Mouse (Mus musculus) natural killer cell, adult 2 months (primary cell): ENCODE results near the gene Ager.

Experiments
- DNase-seq, 2 experiments: peaks; one replicate each; pipeline ENCODE4 v3.0.0; 2022; ENCODE audit warnings: low spot score in 2 of 2

Ager gene

DNA sequence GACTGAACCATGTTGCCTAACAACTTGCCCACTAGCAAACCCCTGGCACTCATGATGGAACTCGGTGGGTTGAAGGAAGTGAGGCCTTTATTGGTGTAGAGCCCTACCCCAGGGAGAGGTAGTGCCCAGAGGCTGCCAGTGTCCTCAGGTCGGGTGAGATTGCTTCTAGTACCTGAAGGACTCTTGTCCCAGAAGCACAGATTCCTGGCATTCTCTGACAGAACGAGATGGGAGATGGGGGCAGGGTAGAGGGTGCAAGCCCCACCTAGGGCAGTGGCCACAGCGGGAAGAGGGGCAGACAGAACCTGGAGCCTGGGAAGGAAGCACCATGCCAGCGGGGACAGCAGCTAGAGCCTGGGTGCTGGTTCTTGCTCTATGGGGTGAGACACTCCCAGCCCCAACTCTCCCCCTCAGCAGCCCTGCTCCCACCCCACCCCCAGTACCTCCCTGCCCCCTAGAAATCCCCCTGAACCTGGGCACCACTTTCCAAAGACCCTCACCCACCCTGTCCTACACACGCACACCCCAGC is at the start of gene Ager:
Gene Ager, plus strand, starts transcription at position 297 of the 530 bp plus-strand sequence.
- DNase-seq, result no peak

DNA sequence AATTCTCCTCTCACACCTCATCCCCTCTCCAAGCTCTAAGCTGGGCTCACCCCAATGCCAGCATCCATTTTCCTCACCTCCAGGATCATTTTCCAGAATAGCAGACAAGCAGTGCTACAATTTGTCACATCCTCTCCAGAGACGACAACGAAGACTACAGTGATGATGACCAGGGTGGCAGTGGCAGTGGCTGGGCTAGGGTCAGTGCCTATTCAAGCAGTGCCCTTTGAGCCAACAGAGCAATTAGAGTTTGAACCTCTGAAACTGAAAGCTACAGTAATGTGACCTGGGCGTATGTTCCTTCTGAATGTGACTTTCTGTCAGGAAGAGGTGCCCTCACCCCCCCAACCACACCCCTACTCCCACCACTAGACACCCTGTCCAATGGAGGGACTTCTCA is 48.5 kb upstream of the Ager start:
- no peak for DNase-seq

DNA sequence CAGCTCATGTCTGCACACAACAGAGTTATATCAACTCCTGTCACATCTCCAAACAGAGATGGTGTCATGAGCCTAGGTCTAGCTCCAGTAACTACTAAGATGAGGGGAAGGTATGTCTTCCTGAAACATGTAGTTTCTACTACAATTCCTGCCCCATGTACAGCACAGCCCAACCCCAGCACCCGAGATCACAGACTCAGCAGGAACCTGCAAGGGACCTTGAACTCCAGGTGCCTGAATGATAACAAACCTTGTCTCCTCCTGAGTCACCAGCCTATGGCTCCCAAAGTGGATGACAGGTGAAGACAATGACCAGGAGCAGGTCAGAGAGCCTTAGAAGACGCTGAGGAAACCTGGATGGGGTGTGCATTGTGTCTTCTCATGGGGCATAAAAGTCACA is 47.8 kb upstream of the Ager start:
- DNase-seq, result no peak

DNA sequence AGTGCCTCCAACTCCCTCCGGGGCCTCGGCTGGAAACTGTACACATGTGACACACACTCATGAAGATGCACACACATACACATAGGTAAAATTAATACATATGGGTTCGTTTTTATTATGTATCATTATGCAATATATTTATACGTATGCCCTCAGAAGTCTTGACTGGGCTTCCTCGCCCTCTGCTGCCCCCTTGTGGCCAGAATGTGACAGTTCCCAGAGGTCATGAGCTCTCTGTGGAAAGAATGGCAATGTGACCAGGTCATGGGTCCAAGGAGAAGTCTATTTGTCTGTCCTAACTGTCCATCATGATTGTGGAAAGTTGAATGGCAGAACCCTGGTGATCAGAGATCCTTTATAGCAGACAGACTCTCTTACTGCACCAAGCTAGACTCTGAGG is 42.2 kb upstream of the Ager start:
- peak; percentile 63 to 77 for DNase-seq

DNA sequence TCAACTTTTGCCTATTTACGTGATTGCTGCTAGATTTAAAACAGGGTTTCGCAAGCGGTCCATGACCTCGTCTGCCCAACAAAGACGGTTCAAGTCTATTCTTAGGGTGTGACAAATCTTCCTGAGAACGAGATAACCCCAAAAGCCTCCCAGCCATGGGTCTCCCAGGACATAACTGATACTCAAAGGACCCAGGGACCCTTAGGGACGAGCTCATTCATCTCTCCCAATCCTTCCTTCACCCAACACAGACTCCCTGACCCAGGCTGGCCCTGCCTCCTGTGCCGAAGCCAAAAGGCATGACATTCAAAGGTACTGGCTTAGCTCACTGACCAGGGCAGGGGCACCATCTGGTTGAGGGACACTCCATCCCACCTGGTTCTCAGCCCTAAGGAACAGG is 41.3 kb upstream of the Ager start:
- no peak for DNase-seq

DNA sequence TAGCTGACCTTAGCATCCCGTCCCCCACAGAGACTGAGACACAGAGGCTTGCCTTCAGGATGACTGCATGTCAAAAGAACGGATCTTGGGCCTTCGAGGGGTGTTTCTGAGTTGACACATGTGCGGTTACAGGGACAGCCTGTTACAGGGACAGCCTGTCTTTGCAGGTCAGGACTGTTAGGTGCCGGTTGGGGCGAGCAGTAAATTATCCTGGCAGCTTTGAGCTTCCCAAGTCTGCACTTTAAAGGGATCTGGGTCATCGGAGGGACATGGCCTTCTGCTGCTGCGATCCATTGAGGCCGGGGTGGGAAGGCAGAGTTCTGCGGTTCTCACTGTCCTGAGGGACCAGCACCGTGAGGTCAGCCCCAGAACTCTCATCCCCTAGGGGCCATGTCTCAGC is 40.3 kb upstream of the Ager start:
- DNase-seq, result no peak

DNA sequence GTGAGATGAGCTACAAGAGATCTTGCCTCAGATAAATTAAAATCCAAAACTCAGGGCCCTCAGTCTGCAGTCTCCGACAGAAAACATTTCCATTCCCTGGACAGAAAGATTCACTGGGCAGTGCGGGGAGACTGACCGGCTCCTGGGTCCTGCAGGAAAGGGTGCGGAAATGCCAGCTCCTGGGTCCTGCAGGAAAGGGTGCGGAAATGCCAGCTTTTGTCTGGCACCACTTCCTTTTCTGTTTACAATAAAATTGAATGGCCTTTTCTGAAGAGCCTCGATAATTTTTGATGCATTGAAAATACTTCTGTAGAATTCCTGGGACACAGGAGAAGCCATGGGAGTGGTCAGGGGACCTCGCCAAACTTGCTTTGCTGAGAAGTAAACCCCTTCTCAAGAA is 38.5 kb upstream of the Ager start:
- no peak for DNase-seq

DNA sequence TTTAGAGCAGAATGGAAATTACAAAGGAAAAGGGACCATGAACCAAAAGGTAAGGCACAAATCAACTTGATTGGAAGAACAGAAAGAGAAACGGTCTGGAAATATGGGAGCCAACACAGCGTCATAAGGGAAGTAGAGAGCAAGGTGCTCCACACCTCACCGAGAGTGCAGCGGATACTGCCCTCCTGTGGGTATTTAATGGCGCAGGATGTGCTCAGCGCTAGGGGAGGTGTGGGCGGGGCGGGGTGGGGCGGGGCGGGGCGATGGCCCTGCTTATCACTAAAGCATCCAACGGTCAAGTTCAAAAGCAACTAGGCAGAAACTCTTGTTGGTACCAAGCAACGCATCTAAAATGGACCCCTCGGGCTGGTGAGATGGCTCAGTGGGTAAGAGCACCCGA is 37.8 kb upstream of the Ager start:
- DNase-seq, result no peak

DNA sequence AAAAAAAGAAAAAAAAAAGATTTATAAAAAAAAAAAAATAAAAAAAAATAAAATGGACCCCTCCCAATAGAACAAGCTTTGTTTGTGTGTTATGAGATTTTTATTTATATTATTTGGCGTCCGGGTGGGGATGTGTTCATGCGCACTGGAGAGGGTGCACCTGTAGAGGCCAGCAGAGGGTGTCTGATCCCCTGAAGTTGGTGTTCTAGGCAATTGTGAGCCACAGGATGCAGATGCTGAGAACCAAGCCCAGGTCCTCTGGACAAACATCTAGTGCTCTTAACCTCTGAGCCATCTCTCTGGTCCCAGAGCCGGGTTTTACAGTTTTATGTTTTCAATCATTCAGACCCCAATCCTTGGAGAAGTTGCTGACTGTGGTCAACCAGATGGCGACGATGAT is 37.2 kb upstream of the Ager start:
- DNase-seq, result no peak

DNA sequence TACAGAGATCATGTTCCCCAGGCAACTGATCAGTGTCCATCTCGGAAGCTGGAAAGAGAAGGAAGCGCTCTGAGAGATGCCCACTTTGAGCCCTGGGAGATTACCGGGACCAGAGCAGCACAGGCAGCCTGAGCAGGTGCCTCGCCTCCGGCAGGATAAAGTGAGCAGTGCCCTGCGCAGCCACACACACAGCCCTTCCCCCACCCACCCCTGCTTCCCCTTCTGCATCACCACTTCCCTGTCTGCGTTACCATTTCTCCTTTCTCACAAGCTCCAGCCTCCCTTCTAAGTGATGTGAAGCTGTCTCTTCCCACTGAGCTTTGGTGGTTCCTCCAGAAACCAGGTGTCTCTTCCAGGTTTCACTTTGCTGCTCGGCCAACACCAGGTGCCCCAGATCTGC is 36.5 kb upstream of the Ager start:
- no peak for DNase-seq

DNA sequence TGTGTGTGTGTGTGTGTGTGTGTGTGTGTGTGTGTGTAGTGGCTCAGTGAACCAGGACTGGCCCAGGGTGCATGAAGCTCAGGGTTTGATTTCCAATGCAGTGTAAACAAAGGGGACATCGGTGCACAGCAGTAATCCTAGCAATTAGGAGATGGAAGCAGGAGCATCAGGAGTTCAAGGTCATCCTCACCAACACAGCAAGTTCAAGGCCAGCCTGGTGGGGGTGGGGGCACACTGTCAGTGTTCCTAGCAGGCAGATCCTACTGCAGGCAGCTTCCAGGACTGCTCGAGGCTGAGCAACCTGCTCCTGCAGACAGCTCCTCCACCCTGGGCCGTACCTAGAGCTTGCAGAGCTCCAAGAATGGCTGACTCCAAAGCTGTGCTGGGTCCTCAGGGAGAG is 35.1 kb upstream of the Ager start:
- DNase-seq, result no peak

DNA sequence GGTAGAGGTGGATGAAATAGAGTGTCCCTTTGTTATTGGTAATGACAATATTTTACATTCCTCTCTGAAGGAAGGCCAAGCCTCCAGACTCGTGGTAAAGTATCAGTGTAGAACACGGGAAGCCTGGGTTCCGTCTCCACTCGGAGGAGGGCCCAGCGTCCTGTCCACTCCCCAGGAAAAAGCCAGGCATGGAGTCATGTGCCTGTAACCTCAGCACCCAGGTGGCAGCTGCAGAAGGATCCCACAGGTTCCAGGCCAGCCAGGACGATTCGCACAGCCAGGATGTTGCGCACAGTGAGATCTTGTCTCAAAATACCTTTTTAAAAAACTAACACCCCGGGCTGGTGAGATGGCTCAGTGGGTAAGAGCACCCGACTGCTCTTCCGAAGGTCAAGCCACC is 34.3 kb upstream of the Ager start:
- no peak for DNase-seq

DNA sequence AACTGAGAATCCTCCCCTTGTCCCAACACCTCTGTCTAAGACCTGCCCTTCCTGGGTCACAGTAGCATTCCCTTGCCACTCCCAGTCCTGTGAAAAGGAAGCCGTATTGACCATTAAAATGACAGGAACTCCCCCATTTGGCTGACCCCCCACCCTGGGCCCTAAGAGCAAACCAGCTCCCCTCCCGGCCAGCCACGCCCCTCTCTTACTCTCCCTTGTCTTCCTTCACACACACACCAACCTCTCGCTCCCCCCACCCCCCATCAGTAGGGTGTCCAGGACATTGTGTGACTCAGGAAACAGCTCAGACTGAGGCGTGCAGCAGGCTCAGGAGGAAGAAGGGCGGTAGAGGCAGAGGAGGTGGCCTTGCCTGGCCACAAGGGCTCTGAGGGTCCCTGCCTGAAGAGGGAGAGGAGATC is 33.6 kb upstream of the Ager start, which contains the start of gene Notch4:
Gene Notch4, plus strand, starts transcription at position 266 of the 419 bp plus-strand sequence.
- DNase-seq, result no peak

DNA sequence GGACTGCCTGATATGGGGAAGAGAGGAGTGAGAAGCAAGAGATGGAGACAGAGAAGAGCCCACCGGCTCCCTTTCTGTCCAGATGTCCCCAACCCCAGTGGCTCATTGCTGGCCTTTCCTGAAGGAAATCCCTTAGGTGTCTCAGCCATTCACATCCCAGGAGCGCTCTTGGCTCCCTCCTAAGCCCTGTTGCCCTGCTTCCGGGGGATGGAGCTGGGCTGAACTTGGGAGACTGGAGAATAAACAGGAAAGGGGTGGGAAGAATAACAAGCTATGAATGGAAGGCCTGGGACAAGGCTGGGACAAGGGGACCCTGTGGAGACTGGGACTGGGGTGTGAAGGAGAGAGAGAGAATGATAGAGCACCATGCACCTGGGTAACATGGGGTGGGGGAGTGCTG is 32.9 kb upstream of the Ager start:
- no peak for DNase-seq

DNA sequence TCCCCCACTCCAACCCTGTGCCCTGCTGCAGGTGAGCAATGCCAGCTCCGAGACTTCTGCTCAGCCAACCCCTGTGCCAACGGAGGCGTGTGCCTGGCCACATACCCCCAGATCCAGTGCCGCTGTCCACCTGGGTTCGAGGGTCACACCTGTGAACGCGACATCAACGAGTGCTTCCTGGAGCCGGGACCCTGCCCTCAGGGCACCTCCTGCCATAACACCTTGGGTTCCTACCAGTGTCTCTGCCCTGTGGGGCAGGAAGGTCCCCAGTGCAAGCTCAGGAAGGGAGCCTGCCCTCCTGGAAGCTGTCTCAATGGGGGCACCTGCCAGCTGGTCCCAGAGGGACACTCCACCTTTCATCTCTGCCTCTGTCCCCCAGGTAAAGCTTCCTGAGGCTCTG is 30.4 kb upstream of the Ager start:
- no peak for DNase-seq

DNA sequence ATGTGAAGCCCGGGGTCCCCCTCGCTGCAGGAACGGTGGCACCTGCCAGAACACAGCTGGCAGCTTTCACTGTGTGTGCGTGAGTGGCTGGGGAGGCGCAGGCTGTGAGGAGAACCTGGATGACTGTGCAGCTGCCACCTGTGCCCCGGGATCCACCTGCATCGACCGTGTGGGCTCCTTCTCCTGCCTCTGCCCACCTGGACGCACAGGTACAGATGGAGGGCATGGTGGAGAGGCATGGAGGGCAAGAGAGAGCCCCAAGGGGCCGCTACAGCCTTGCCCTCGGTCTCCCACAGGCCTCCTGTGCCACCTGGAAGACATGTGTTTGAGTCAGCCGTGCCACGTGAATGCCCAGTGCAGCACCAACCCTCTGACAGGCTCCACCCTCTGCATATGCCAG is 29.2 kb upstream of the Ager start:
- DNase-seq, result no peak

DNA sequence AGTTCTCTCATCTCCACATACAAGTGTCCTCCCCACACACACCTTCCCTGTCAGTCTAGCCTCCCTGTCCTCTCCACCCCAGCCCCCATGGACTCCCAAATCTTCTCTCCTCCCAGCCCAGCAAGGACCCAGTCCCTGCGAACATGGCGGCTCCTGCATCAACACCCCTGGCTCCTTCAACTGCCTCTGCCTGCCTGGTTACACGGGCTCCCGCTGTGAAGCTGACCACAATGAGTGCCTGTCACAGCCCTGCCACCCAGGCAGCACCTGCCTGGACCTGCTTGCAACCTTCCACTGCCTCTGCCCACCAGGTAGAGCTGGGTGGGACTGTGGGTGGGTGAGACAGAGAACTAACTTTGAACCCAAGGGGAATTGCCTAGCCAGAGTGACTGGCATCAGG is 27.7 kb upstream of the Ager start:
- no peak for DNase-seq

DNA sequence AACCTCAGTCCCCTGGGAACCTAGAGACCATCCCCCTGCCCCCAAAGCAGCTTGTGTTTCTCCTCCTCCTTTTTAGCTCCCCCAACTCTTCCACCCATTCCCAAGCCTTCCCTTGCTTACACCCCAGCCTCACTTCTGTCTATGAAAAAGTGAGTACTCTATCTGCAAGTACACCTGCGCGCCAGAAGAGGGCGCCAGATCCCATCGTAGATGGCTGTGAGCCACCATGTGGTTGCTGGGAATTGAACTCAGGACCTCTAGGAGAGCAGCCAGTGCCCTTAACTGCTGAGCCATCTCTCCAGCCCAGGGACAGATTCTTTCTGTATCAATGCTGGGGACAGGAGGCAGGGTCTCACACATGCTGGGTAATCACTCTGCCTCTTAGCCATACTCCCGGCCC is 25.8 kb upstream of the Ager start:
- no peak for DNase-seq

DNA sequence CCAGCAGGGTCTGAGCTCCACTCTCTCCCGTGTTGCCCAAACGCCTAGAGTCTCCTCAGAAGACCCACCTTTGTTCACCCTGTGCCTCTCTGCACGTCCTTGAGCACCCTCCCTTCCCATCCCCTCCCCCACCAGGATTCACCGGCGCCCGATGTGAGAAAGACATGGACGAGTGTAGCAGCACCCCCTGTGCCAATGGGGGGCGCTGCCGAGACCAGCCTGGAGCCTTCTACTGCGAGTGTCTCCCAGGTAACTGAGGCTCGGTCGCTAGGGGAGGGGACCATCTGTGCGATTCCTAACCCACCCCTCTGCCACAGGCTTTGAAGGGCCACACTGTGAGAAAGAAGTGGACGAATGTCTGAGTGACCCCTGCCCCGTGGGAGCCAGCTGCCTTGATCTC is 25.3 kb upstream of the Ager start:
- DNase-seq, result no peak

DNA sequence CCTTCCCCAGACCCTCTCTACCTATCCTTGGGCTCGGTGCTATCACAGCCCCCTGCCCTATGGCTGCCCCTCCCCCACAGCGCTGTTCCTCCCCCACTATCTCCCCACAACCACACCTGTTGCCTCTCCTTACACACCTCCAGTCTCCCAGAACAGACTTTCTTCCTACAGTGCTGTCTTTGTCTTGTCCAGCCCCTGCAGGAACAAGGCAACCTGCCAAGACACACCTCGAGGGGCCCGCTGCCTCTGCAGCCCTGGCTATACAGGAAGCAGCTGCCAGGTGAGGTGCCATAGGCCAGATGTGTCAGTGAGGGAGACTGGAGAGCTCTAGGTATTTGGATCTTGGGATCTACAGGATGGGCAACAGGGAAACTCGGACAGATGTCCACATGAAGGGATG is 21.1 kb upstream of the Ager start:
- no peak for DNase-seq

DNA sequence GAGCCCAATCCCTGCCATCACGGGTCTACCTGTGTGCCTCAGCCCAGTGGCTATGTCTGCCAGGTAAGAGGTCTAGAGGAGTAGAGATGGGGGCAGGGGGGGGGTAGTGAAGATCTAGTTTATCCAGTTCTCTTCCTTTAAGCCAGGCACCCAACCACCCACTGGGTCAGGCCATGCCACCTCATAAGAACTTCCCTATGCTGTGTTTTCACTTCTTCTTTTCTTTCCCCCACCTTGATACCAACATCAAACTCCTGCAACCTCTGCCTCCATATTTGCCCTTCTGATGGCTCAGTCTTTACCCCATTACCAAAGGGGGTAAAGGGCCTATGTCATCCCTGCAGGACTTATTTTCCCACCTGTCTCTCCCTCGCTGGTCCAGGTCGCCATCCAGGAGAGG is 19.6 kb upstream of the Ager start:
- DNase-seq, result peak in 1 of 2 experiments; percentile 54

DNA sequence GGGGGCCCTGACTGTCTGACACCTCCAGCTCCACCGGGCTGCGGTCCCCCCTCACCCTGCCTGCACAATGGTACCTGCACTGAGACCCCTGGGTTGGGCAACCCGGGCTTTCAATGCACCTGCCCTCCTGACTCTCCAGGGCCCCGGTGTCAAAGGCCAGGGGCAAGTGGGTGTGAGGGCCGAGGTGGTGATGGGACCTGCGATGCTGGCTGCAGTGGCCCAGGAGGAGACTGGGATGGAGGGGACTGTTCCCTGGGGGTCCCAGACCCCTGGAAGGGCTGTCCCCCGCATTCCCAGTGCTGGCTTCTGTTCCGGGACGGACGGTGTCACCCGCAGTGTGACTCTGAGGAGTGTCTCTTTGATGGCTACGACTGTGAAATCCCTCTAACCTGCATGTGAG is 15.1 kb upstream of the Ager start:
- DNase-seq, result no peak

DNA sequence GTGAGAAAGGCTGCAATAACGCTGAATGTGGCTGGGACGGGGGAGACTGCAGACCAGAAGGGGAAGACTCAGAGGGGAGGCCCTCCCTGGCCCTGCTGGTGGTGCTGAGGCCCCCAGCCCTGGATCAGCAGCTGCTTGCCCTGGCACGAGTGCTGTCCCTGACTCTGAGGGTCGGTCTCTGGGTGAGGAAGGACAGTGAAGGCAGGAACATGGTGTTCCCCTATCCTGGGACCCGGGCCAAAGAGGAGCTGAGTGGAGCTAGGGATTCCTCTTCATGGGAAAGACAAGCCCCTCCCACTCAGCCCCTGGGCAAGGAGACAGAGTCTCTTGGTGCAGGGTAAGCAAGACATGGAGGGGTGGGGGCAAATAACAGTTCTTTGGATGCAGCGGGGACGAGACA is 14.3 kb upstream of the Ager start:
- DNase-seq, result no peak

DNA sequence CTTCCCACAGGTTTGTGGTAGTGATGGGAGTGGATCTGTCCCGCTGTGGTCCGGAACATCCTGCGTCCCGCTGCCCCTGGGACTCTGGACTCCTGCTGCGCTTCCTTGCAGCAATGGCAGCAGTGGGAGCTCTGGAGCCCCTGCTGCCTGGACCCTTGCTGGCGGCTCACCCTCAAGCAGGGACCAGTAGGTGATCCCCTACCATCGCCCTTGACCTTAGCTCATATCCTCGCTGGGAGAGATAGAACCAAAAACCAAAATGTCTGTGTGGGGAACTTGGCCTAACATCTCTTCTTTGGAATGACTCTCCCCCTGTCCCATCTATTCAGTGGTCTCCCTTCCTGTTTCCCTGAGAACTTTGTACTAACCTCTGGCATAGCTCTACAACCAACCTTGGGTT is 13.8 kb upstream of the Ager start:
- DNase-seq, result no peak

DNA sequence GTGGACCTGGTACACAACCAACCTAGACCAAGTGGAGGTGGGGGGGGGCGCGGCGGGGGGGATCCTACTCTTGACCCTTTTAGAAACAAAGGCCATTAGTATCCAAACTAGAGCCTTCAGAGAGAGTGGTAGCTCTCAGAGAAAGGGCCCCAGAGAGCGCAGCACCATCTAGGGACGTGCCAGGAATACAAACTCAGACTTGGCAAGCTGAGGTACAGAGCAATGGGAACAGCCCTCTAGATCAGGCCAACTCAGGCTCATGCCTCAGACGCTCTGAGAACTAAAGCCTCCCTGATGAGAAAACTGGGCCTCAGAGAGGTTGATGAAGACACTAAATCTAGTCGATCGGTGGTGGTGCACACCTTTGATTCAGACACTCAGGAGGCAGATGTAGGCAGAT is 12.5 kb upstream of the Ager start:
- DNase-seq, result no peak
